Mouse (Mus musculus): ENCODE results near the gene B230307C23Rik. TPM values are rescaled to one million over a fixed set of nuclear protein-coding genes. Genes with fewer than 3 reads are reported as not detected.

The B230307C23Rik gene
- 10 to 100 TPM; 34.8 to 51.9 TPM for polyA plus RNA-seq (2017; shearing (Covaris generic))

GRCm38 (mm10) chr16:97996616-97997382 is at the start of gene B230307C23Rik:
TSS of gene B230307C23Rik (plus strand) at chr16:97997315.

GRCm38 (mm10) chr16:97962151-97962948 is 34.8 kb upstream of the B230307C23Rik start, which contains the start of the genes C2cd2 and Zbtb21:
TSS of gene C2cd2 (minus strand) at chr16:97962598.
TSS of gene Zbtb21 (minus strand) at chr16:97962622.

Other genes with a start within 250 kb of the B230307C23Rik start
- under 1 TPM in 1 of 2 experiments, not detected in 1; 0.29 TPM for gene Ripk4, start 233.5 kb upstream of the B230307C23Rik start, polyA plus RNA-seq (2017; shearing (Covaris generic))
- 10 to 100 TPM; 13.6 to 13.8 TPM for gene Prdm15, start 145.5 kb upstream of the B230307C23Rik start, polyA plus RNA-seq (2017; shearing (Covaris generic))
- 10 to 100 TPM; 11.5 to 13.9 TPM for gene C2cd2, start 34.7 kb upstream of the B230307C23Rik start, polyA plus RNA-seq (2017; shearing (Covaris generic))
- gene Zbtb21, start 34.7 kb upstream of the B230307C23Rik start, polyA plus RNA-seq (2017; shearing (Covaris generic)) = 10 to 100 TPM; 10.5 to 13.9 TPM
- gene A630089N07Rik, start 85.1 kb downstream of the B230307C23Rik start, polyA plus RNA-seq (2017; shearing (Covaris generic)) = 10 to 100 TPM; 13.6 to 18.3 TPM

Data from activated CD4-positive, CD25-positive, alpha-beta regulatory T cell (primary cell).